Mouse (Mus musculus) spleen, adult 2 months (tissue): Measurements from ENCODE around the gene Pard3.

ENCODE experiments used
- CTCF ChIP-seq: fragments of 200-500 bp; IDR thresholded peaks from 2 replicates; pipeline ENCODE4 v1.5.1; 2011; ENCODE audit warnings: mild to moderate bottlenecking, inconsistent platforms; ENCODE audit not compliant: insufficient read depth, insufficient read length, insufficient replicate concordance; ENCODE audit errors: extremely low read depth
- POLR2A ChIP-seq: fragments of 200-500 bp; IDR thresholded peaks from 2 replicates; pipeline ENCODE4 v1.6.1; 2011; ENCODE audit warnings: low read depth, low read length, inconsistent platforms

GRCm38 (mm10) chr8:127309363-127309762, 245.7 kb downstream of the Pard3 start:
- TF ChIP-seq CTCF: no peak
- no peak for TF ChIP-seq POLR2A
